Mouse (Mus musculus): ENCODE results near the gene Igf1r. TPM values are rescaled to one million over a fixed set of nuclear protein-coding genes. Genes with fewer than 3 reads are reported as not detected.
A peak's percentile ranks its signal among the peaks of the same experiment; 100 is the strongest.
"Not testable (repeated sequence)": the region's sequence is repeated elsewhere in the genome, so short reads cannot be mapped to it uniquely, and the experiment has no call there.

The Igf1r gene
- polyA plus RNA-seq, 1 experiment from 2014 or later: 27.8 TPM

GRCm38 (mm10) chr7:68275445-68275837 is 322.8 kb downstream of the Igf1r start:
- H3K4me1 ChIP-seq: peaks cover 14% of the 10 kb centered on the region
- not testable (repeated sequence) for H3K36me3 ChIP-seq (replicated peaks); H3K9ac ChIP-seq; H3K4me3 ChIP-seq; H3K27me3 ChIP-seq (replicated peaks); ATAC-seq (replicated peaks); H3K9me3 ChIP-seq; H3K27ac ChIP-seq
- WGBS: 46% methylated on average over 9 of the region's 9 CpGs
- H3K4me2 ChIP-seq: peak overlapping the region; percentile 61

- Histone ChIP-seq H3K36me3 (replicated peaks) (no peaks in the 10 kb centered on the region), H3K9ac (0 out of 2 replicates have a peak overlapping the region, but pooled peaks have one; percentile 32), H3K4me1 (peaks cover 14% of the 10 kb centered on the region), H3K27ac (no peak overlapping the region), H3K4me3 (peak overlapping the region; percentile 30), H3K4me2 (peak overlapping the region; percentile 61), H3K27me3 (replicated peaks) (peaks cover 10% of the 10 kb centered on the region), H3K9me3 (no peaks in the 10 kb centered on the region)
- ATAC-seq (replicated peaks): no peak
- WGBS: 4% methylated on average over 36 of the region's 36 CpGs
These were observed 323.5 kb downstream of the Igf1r start for GRCm38 (mm10) chr7:68275838-68276731.

GRCm38 (mm10) chr7:68277054-68277896 is 324.6 kb downstream of the Igf1r start:
- H3K4me3 ChIP-seq: no peak overlapping the region
- H3K27ac ChIP-seq: no peak overlapping the region
- H3K4me1 ChIP-seq: peaks cover 14% of the 10 kb centered on the region
- no peak for ATAC-seq (replicated peaks)
- H3K9me3 ChIP-seq: no peaks in the 10 kb centered on the region
- no peaks in the 10 kb centered on the region for H3K36me3 ChIP-seq (replicated peaks)
- H3K27me3 ChIP-seq (replicated peaks): peaks cover 10% of the 10 kb centered on the region
- WGBS: 44% methylated on average over 11 of the region's 11 CpGs
- no peak overlapping the region for H3K9ac ChIP-seq
- no peak overlapping the region for H3K4me2 ChIP-seq

- WGBS: 62% methylated on average over 4 of the region's 4 CpGs
- H3K36me3 ChIP-seq (replicated peaks): no peaks in the 10 kb centered on the region
- H3K4me1 ChIP-seq: peaks cover 14% of the 10 kb centered on the region
- peaks cover 10% of the 10 kb centered on the region for H3K27me3 ChIP-seq (replicated peaks)
- ATAC-seq (replicated peaks): no peak
- H3K9me3 ChIP-seq: no peaks in the 10 kb centered on the region
- H3K4me2 ChIP-seq: no peak overlapping the region
- H3K4me3 ChIP-seq: no peak overlapping the region
- H3K9ac ChIP-seq: no peak overlapping the region
- H3K27ac ChIP-seq: no peak overlapping the region
These were observed 325.3 kb downstream of the Igf1r start for GRCm38 (mm10) chr7:68277897-68278270.

- peaks cover 14% of the 10 kb centered on the region for H3K4me1 ChIP-seq
- peaks cover 10% of the 10 kb centered on the region for H3K27me3 ChIP-seq (replicated peaks)
- no peak overlapping the region for H3K27ac ChIP-seq
- H3K4me2 ChIP-seq: no peak overlapping the region
- no peaks in the 10 kb centered on the region for H3K9me3 ChIP-seq
- no peaks in the 10 kb centered on the region for H3K36me3 ChIP-seq (replicated peaks)
- no peak overlapping the region for H3K4me3 ChIP-seq
- H3K9ac ChIP-seq: no peak overlapping the region
- ATAC-seq (replicated peaks): no peak
- 98% methylated on average over 6 of the region's 6 CpGs for WGBS
These were observed 325.8 kb downstream of the Igf1r start for GRCm38 (mm10) chr7:68278385-68278784.

- Histone ChIP-seq H3K27ac (no peak overlapping the region), H3K4me3 (no peak overlapping the region), H3K4me2 (no peak overlapping the region), H3K9ac (no peak overlapping the region), H3K27me3 (replicated peaks) (peaks cover 10% of the 10 kb centered on the region), H3K36me3 (replicated peaks) (no peaks in the 10 kb centered on the region), H3K9me3 (no peaks in the 10 kb centered on the region), H3K4me1 (peaks cover 14% of the 10 kb centered on the region)
- no peak for ATAC-seq (replicated peaks)
- 72% methylated on average over 6 of the region's 6 CpGs for WGBS
These were observed 326.3 kb downstream of the Igf1r start for GRCm38 (mm10) chr7:68278908-68279307.

- ATAC-seq (replicated peaks): no peak
- no peak overlapping the region for H3K27ac ChIP-seq
- H3K4me1 ChIP-seq: peaks cover 14% of the 10 kb centered on the region
- H3K4me2 ChIP-seq: no peak overlapping the region
- no peaks in the 10 kb centered on the region for H3K9me3 ChIP-seq
- WGBS: 79% methylated on average over 7 of the region's 7 CpGs
- no peaks in the 10 kb centered on the region for H3K36me3 ChIP-seq (replicated peaks)
- H3K27me3 ChIP-seq (replicated peaks): peaks cover 10% of the 10 kb centered on the region
- no peak overlapping the region for H3K9ac ChIP-seq
- no peak overlapping the region for H3K4me3 ChIP-seq
These were observed 326.9 kb downstream of the Igf1r start for GRCm38 (mm10) chr7:68279481-68279880.

- Histone ChIP-seq H3K9me3 (no peaks in the 10 kb centered on the region), H3K36me3 (replicated peaks) (no peaks in the 10 kb centered on the region), H3K27me3 (replicated peaks) (peaks cover 6% of the 10 kb centered on the region), H3K9ac (no peak overlapping the region), H3K27ac (no peak overlapping the region), H3K4me2 (no peak overlapping the region), H3K4me3 (no peak overlapping the region), H3K4me1 (peaks cover 14% of the 10 kb centered on the region)
- WGBS: 94% methylated on average over 19 of the region's 19 CpGs
- ATAC-seq (replicated peaks): no peak
These were observed 327.8 kb downstream of the Igf1r start for GRCm38 (mm10) chr7:68280352-68280869.

GRCm38 (mm10) chr7:68281341-68281740 is 328.7 kb downstream of the Igf1r start:
- Histone ChIP-seq H3K4me1 (peaks cover 6% of the 10 kb centered on the region), H3K4me2 (no peak overlapping the region), H3K27ac (no peak overlapping the region), H3K36me3 (replicated peaks) (no peaks in the 10 kb centered on the region), H3K27me3 (replicated peaks) (peaks cover 5% of the 10 kb centered on the region; the same call in 1 of the 2 replicates), H3K4me3 (no peak overlapping the region), H3K9me3 (no peaks in the 10 kb centered on the region), H3K9ac (no peak overlapping the region)
- ATAC-seq (replicated peaks): no peak
- 73% methylated on average over 5 of the region's 5 CpGs for WGBS

GRCm38 (mm10) chr7:68282304-68283132 is 329.9 kb downstream of the Igf1r start:
- H3K4me1 ChIP-seq: no peaks in the 10 kb centered on the region
- no peak overlapping the region for H3K9ac ChIP-seq
- H3K36me3 ChIP-seq (replicated peaks): no peaks in the 10 kb centered on the region
- H3K27me3 ChIP-seq (replicated peaks): peaks cover 2% of the 10 kb centered on the region; the same call in 1 of the 2 replicates
- no peak overlapping the region for H3K4me2 ChIP-seq
- H3K4me3 ChIP-seq: no peak overlapping the region
- ATAC-seq (replicated peaks): no peak
- no peak overlapping the region for H3K27ac ChIP-seq
- no peaks in the 10 kb centered on the region for H3K9me3 ChIP-seq
- WGBS: 91% methylated on average over 22 of the region's 22 CpGs

GRCm38 (mm10) chr7:68283133-68283520 is 330.5 kb downstream of the Igf1r start:
- 91% methylated on average over 4 of the region's 4 CpGs for WGBS
- H3K27ac ChIP-seq; H3K27me3 ChIP-seq (replicated peaks); H3K4me1 ChIP-seq; H3K4me3 ChIP-seq; H3K9ac ChIP-seq; H3K4me2 ChIP-seq; H3K36me3 ChIP-seq (replicated peaks); ATAC-seq (replicated peaks); H3K9me3 ChIP-seq: not testable (repeated sequence)

Data from midbrain, embryonic 15.5 days (tissue).